Mouse (Mus musculus): ENCODE data around the gene Slc27a4. TPM values are rescaled to one million over a fixed set of nuclear protein-coding genes. Genes with fewer than 3 reads are reported as not detected.

Slc27a4 gene
- polyA plus RNA-seq, 1 experiment from 2014 or later, result 3.3 TPM

- Histone ChIP-seq H3K4me2 (ENCODE audit: low read depth, low read length) (no peak overlapping the region), H3K4me3 (ENCODE audit: low read depth, low read length) (no peak overlapping the region), H3K9ac (ENCODE audit: low read depth, low read length) (no peak overlapping the region), H3K4me1 (ENCODE audit: control insufficient read depth, low read depth, low read length) (peaks cover 16% of the 10 kb centered on the region), H3K27ac (ENCODE audit: low read length) (no peak overlapping the region), H3K36me3 (ENCODE audit: control insufficient read depth, insufficient read depth) (no peaks in the 10 kb centered on the region), H3K27me3 (ENCODE audit: control insufficient read depth, insufficient read depth, low read depth, low read length) (no peaks in the 10 kb centered on the region), H3K9me3 (replicated peaks; ENCODE audit: control insufficient read depth, low read length) (no peaks in the 10 kb centered on the region)
- peak; percentile 52 for ATAC-seq (ENCODE audit: low read depth)
- WGBS (ENCODE audit: insufficient replicate concordance), result 42% methylated on average over 8 of the region's 8 CpGs
These were observed 15.2 kb downstream of the Slc27a4 start for GRCm38 (mm10) chr2:29817426-29818232.

GRCm38 (mm10) chr2:29819363-29819762 lies 16.9 kb downstream of the Slc27a4 start:
- H3K9me3 ChIP-seq (replicated peaks; ENCODE audit: control insufficient read depth, low read length), result no peaks in the 10 kb centered on the region
- no peak for ATAC-seq (ENCODE audit: low read depth)
- H3K4me1 ChIP-seq (ENCODE audit: control insufficient read depth, low read depth, low read length), result peaks cover 16% of the 10 kb centered on the region
- H3K4me2 ChIP-seq (ENCODE audit: low read depth, low read length), result peak overlapping the region; percentile 86
- WGBS (ENCODE audit: insufficient replicate concordance), result 34% methylated on average over 2 of the region's 2 CpGs
- H3K9ac ChIP-seq (ENCODE audit: low read depth, low read length), result no peak overlapping the region; the same call in 1 of the 2 replicates
- peak overlapping the region; percentile 62; the same call in 1 of the 2 replicates for H3K4me3 ChIP-seq (ENCODE audit: low read depth, low read length)
- no peaks in the 10 kb centered on the region for H3K27me3 ChIP-seq (ENCODE audit: control insufficient read depth, insufficient read depth, low read depth, low read length)
- H3K27ac ChIP-seq (ENCODE audit: low read length), result no peak overlapping the region
- H3K36me3 ChIP-seq (ENCODE audit: control insufficient read depth, insufficient read depth), result no peaks in the 10 kb centered on the region

GRCm38 (mm10) chr2:29820025-29820817 lies 17.8 kb downstream of the Slc27a4 start, which contains the start of gene Urm1:
Gene Urm1 (plus strand): TSS chr2:29820075.
- peak; percentile 62 for ATAC-seq (ENCODE audit: low read depth)
- Histone ChIP-seq H3K4me3 (ENCODE audit: low read depth, low read length) (peak within 1 kb of the TSS; percentile 62), H3K4me2 (ENCODE audit: low read depth, low read length) (peak within 1 kb of the TSS; percentile 86), H3K27ac (ENCODE audit: low read length) (peak within 1 kb of the TSS; percentile 71), H3K9ac (ENCODE audit: low read depth, low read length) (peak within 1 kb of the TSS; percentile 63), H3K9me3 (replicated peaks; ENCODE audit: control insufficient read depth, low read length) (no peaks in the 10 kb centered on the region), H3K36me3 (ENCODE audit: control insufficient read depth, insufficient read depth) (no peaks in the 10 kb centered on the region), H3K4me1 (ENCODE audit: control insufficient read depth, low read depth, low read length) (peaks cover 16% of the 10 kb centered on the region), H3K27me3 (ENCODE audit: control insufficient read depth, insufficient read depth, low read depth, low read length) (no peaks in the 10 kb centered on the region)
- 1% methylated on average over 35 of the region's 35 CpGs for WGBS (ENCODE audit: insufficient replicate concordance)

- Histone ChIP-seq H3K4me3 (ENCODE audit: low read depth, low read length) (peak overlapping the region; percentile 93), H3K9me3 (replicated peaks; ENCODE audit: control insufficient read depth, low read length) (no peaks in the 10 kb centered on the region), H3K4me2 (ENCODE audit: low read depth, low read length) (peak overlapping the region; percentile 74), H3K27me3 (ENCODE audit: control insufficient read depth, insufficient read depth, low read depth, low read length) (no peaks in the 10 kb centered on the region), H3K27ac (ENCODE audit: low read length) (peak overlapping the region; percentile 77), H3K36me3 (ENCODE audit: control insufficient read depth, insufficient read depth) (no peaks in the 10 kb centered on the region), H3K9ac (ENCODE audit: low read depth, low read length) (peak overlapping the region; percentile 55), H3K4me1 (ENCODE audit: control insufficient read depth, low read depth, low read length) (peaks cover 18% of the 10 kb centered on the region)
- no peak for ATAC-seq (ENCODE audit: low read depth)
- 6% methylated on average over 11 of the region's 11 CpGs for WGBS (ENCODE audit: insufficient replicate concordance)
These were observed 24.0 kb downstream of the Slc27a4 start for GRCm38 (mm10) chr2:29826318-29826925.

- H3K4me2 ChIP-seq (ENCODE audit: low read depth, low read length), result peak overlapping the region; percentile 87
- H3K9me3 ChIP-seq (replicated peaks; ENCODE audit: control insufficient read depth, low read length), result no peaks in the 10 kb centered on the region
- ATAC-seq (ENCODE audit: low read depth), result peak; percentile 97
- no peaks in the 10 kb centered on the region for H3K27me3 ChIP-seq (ENCODE audit: control insufficient read depth, insufficient read depth, low read depth, low read length)
- H3K36me3 ChIP-seq (ENCODE audit: control insufficient read depth, insufficient read depth), result no peaks in the 10 kb centered on the region
- peak overlapping the region; percentile 93 for H3K4me3 ChIP-seq (ENCODE audit: low read depth, low read length)
- peak overlapping the region; percentile 78 for H3K9ac ChIP-seq (ENCODE audit: low read depth, low read length)
- H3K4me1 ChIP-seq (ENCODE audit: control insufficient read depth, low read depth, low read length), result peaks cover 18% of the 10 kb centered on the region
- WGBS (ENCODE audit: insufficient replicate concordance), result under 1% methylated on average over 48 of the region's 48 CpGs
- peak overlapping the region; percentile 77 for H3K27ac ChIP-seq (ENCODE audit: low read length)
These were observed 24.7 kb downstream of the Slc27a4 start for GRCm38 (mm10) chr2:29826926-29827708.

- Histone ChIP-seq H3K9ac (ENCODE audit: low read depth, low read length) (peak overlapping the region; percentile 78), H3K4me1 (ENCODE audit: control insufficient read depth, low read depth, low read length) (peaks cover 18% of the 10 kb centered on the region), H3K36me3 (ENCODE audit: control insufficient read depth, insufficient read depth) (no peaks in the 10 kb centered on the region), H3K9me3 (replicated peaks; ENCODE audit: control insufficient read depth, low read length) (no peaks in the 10 kb centered on the region), H3K4me3 (ENCODE audit: low read depth, low read length) (peak overlapping the region; percentile 93), H3K27ac (ENCODE audit: low read length) (peak overlapping the region; percentile 62; the same call in 1 of the 2 replicates), H3K27me3 (ENCODE audit: control insufficient read depth, insufficient read depth, low read depth, low read length) (no peaks in the 10 kb centered on the region), H3K4me2 (ENCODE audit: low read depth, low read length) (peak overlapping the region; percentile 87)
- under 1% methylated on average over 12 of the region's 12 CpGs for WGBS (ENCODE audit: insufficient replicate concordance)
- ATAC-seq (ENCODE audit: low read depth), result no peak
These were observed 25.2 kb downstream of the Slc27a4 start for GRCm38 (mm10) chr2:29827709-29828024.

GRCm38 (mm10) chr2:29831106-29831505 lies 28.7 kb downstream of the Slc27a4 start:
- 69% methylated on average over 4 of the region's 4 CpGs for WGBS (ENCODE audit: insufficient replicate concordance)
- no peak for ATAC-seq (ENCODE audit: low read depth)
- H3K36me3 ChIP-seq (ENCODE audit: control insufficient read depth, insufficient read depth), result no peaks in the 10 kb centered on the region
- H3K9ac ChIP-seq (ENCODE audit: low read depth, low read length), result no peak overlapping the region
- H3K4me2 ChIP-seq (ENCODE audit: low read depth, low read length), result no peak overlapping the region
- peaks cover 16% of the 10 kb centered on the region for H3K4me1 ChIP-seq (ENCODE audit: control insufficient read depth, low read depth, low read length)
- no peaks in the 10 kb centered on the region for H3K27me3 ChIP-seq (ENCODE audit: control insufficient read depth, insufficient read depth, low read depth, low read length)
- H3K27ac ChIP-seq (ENCODE audit: low read length), result no peak overlapping the region
- no peaks in the 10 kb centered on the region for H3K9me3 ChIP-seq (replicated peaks; ENCODE audit: control insufficient read depth, low read length)
- no peak overlapping the region for H3K4me3 ChIP-seq (ENCODE audit: low read depth, low read length)

- Histone ChIP-seq H3K27ac (ENCODE audit: low read length) (no peak overlapping the region), H3K27me3 (ENCODE audit: control insufficient read depth, insufficient read depth, low read depth, low read length) (no peaks in the 10 kb centered on the region), H3K4me2 (ENCODE audit: low read depth, low read length) (no peak overlapping the region), H3K9me3 (replicated peaks; ENCODE audit: control insufficient read depth, low read length) (no peaks in the 10 kb centered on the region), H3K36me3 (ENCODE audit: control insufficient read depth, insufficient read depth) (no peaks in the 10 kb centered on the region), H3K4me3 (ENCODE audit: low read depth, low read length) (no peak overlapping the region), H3K9ac (ENCODE audit: low read depth, low read length) (no peak overlapping the region), H3K4me1 (ENCODE audit: control insufficient read depth, low read depth, low read length) (peaks cover 2% of the 10 kb centered on the region)
- WGBS (ENCODE audit: insufficient replicate concordance), result 84% methylated on average over 5 of the region's 5 CpGs
- no peak for ATAC-seq (ENCODE audit: low read depth)
These were observed 31.4 kb downstream of the Slc27a4 start for GRCm38 (mm10) chr2:29833796-29834195.
